Mouse (Mus musculus): ENCODE data around the gene Acap3.

The Acap3 gene

GRCm38 (mm10) chr4:155891551-155892001 is at the start of gene Acap3, which contains the start of gene Pusl1:
Gene Acap3, plus strand, starts transcription at chr4:155891822.
Gene Pusl1, minus strand, starts transcription at chr4:155891781.
- in situ Hi-C loops (cut with MboI; ENCODE audit: low sequenced_read_pairs) = no loop called here

GRCm38 (mm10) chr4:155843231-155843630 is 48.4 kb upstream of the Acap3 start:
- in situ Hi-C loops (cut with MboI; ENCODE audit: low sequenced_read_pairs) = no loop called here

GRCm38 (mm10) chr4:155846871-155847578 is 44.6 kb upstream of the Acap3 start, which contains the start of gene Dvl1:
Gene Dvl1, plus strand, starts transcription at chr4:155847402.
- in situ Hi-C loops (cut with MboI; ENCODE audit: low sequenced_read_pairs) = no loop called here

GRCm38 (mm10) chr4:155847591-155848352 is 43.9 kb upstream of the Acap3 start:
- in situ Hi-C loops (cut with MboI; ENCODE audit: low sequenced_read_pairs) = no loop called here

GRCm38 (mm10) chr4:155848434-155849095 is 43.1 kb upstream of the Acap3 start:
- in situ Hi-C loops (cut with MboI; ENCODE audit: low sequenced_read_pairs) = no loop called here

GRCm38 (mm10) chr4:155849391-155849790 is 42.2 kb upstream of the Acap3 start:
- in situ Hi-C loops (cut with MboI; ENCODE audit: low sequenced_read_pairs) = no loop called here

GRCm38 (mm10) chr4:155849792-155850451 is 41.7 kb upstream of the Acap3 start:
- in situ Hi-C loops (cut with MboI; ENCODE audit: low sequenced_read_pairs) = no loop called here

- in situ Hi-C loops (cut with MboI; ENCODE audit: low sequenced_read_pairs) = no loop called here
Measured at GRCm38 (mm10) chr4:155851368-155851767, 40.3 kb upstream of the Acap3 start.

GRCm38 (mm10) chr4:155851951-155852411 is 39.6 kb upstream of the Acap3 start:
- in situ Hi-C loops (cut with MboI; ENCODE audit: low sequenced_read_pairs) = no loop called here

- in situ Hi-C loops (cut with MboI; ENCODE audit: low sequenced_read_pairs) = no loop called here
Measured at GRCm38 (mm10) chr4:155853421-155853820, 38.2 kb upstream of the Acap3 start.

GRCm38 (mm10) chr4:155854991-155855390 is 36.6 kb upstream of the Acap3 start:
- in situ Hi-C loops (cut with MboI; ENCODE audit: low sequenced_read_pairs) = no loop called here

GRCm38 (mm10) chr4:155856071-155856470 is 35.6 kb upstream of the Acap3 start:
- in situ Hi-C loops (cut with MboI; ENCODE audit: low sequenced_read_pairs) = no loop called here

GRCm38 (mm10) chr4:155856881-155857280 is 34.7 kb upstream of the Acap3 start:
- in situ Hi-C loops (cut with MboI; ENCODE audit: low sequenced_read_pairs) = no loop called here

- in situ Hi-C loops (cut with MboI; ENCODE audit: low sequenced_read_pairs) = no loop called here
Measured at GRCm38 (mm10) chr4:155859318-155859717, 32.3 kb upstream of the Acap3 start.

- in situ Hi-C loops (cut with MboI; ENCODE audit: low sequenced_read_pairs) = no loop called here
Measured at GRCm38 (mm10) chr4:155861787-155862186, 29.8 kb upstream of the Acap3 start.

GRCm38 (mm10) chr4:155863001-155863400 is 28.6 kb upstream of the Acap3 start, which contains the start of gene Tas1r3:
Gene Tas1r3, minus strand, starts transcription at chr4:155863362.
- in situ Hi-C loops (cut with MboI; ENCODE audit: low sequenced_read_pairs) = no loop called here

- in situ Hi-C loops (cut with MboI; ENCODE audit: low sequenced_read_pairs) = no loop called here
Measured at GRCm38 (mm10) chr4:155868614-155869298, 22.9 kb upstream of the Acap3 start.

- in situ Hi-C loops (cut with MboI; ENCODE audit: low sequenced_read_pairs) = no loop called here
Measured at GRCm38 (mm10) chr4:155869317-155870033, 22.1 kb upstream of the Acap3 start, which contains the start of the genes Cptp and Ints11. Gene Cptp, minus strand, starts transcription at chr4:155869440. Gene Ints11, plus strand, starts transcription at chr4:155869546.

GRCm38 (mm10) chr4:155871404-155871803 is 20.2 kb upstream of the Acap3 start:
- in situ Hi-C loops (cut with MboI; ENCODE audit: low sequenced_read_pairs) = no loop called here
